Mouse (Mus musculus) effector memory CD4-positive, alpha-beta T cell, adult 5 months (primary cell): Measurements from ENCODE around the gene Arl4c. TPM values are rescaled to one million over a fixed set of nuclear protein-coding genes. Genes with fewer than 3 reads are reported as not detected.

Experiments used
- polyA plus RNA-seq: library from polyadenylated mRNA; unstranded; fragments of 100-300 nt; shearing (Covaris generic); gene quantifications from one replicate; pipeline ENCODE4 v1.2.1, GENCODE M21; 2017

Gene Arl4c
- 13.1 TPM for polyA plus RNA-seq

DNA sequence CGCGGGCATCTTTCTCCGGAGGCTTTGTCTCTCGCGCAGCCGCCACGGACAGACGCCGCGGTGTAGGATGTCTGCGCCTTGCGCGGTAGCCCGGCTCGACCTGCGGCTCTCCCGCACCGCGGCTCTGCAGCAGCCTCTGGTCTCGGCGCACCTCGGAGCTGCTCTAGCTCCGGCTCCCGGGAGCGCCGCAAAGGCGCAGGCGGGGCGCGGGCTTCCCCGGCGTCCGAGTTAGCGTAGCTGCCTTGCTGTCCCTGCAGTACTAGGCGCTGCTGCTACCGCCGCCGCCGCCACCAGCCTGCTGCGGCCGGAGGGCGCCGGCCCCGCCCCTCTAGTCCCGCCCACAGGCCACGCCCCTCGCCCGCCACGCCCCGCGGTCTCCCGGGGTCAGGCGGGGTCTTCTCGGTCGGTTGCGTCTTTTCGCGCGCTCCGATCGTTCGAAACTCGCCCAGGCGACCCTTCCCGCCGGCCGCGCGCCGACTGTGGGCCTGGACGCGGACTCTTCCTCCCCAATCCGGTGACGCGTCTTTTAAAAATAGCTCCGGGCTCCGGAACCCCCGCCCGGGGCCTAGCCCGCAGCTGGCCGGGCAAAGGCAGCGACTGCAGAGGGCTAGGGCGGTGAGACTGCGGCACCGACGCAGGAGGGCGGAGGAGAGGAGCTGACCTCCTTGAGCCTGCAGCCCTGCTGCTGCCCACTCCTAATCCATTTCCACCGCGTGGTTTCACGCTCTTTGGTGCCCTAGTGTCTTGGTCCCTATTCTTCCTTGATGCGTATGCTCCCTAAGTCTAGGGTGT, at the start of gene Arl4c:
Arl4c (minus strand) TSS at position 352 of the 792 bp plus-strand sequence.

Other genes starting within 250 kb of the Arl4c start
- gene Glrp1, start 192.2 kb downstream of the Arl4c start, polyA plus RNA-seq: not detected